Mouse (Mus musculus) heart, adult 2 months (tissue): ENCODE results near the gene Slain1. TPM values are rescaled to one million over a fixed set of nuclear protein-coding genes. Genes with fewer than 3 reads are reported as not detected.

Source experiments
- DNase-seq, 2 experiments: peaks; one replicate each; pipeline ENCODE4 v3.0.0; 2021
- H3K27ac ChIP-seq: fragments of 200-600 bp; 2 replicates; pipeline ENCODE4 v1.8.1; 2022
- H3K27me3 ChIP-seq: fragments of 200-500 bp; 2 replicates; pipeline ENCODE4 v1.6.1; 2012; ENCODE audit warnings: mild to moderate bottlenecking, low read length, inconsistent platforms, mixed read lengths; ENCODE audit not compliant: control insufficient read depth, insufficient read depth
- H3K36me3 ChIP-seq: fragments of 200-500 bp; 2 replicates; pipeline ENCODE4 v1.6.1; 2012; ENCODE audit warnings: low read length, inconsistent platforms; ENCODE audit not compliant: control insufficient read depth, insufficient read depth
- H3K4me1 ChIP-seq: fragments of 200-500 bp; 2 replicates; pipeline ENCODE4 v1.6.1; 2011; ENCODE audit warnings: low read length; ENCODE audit not compliant: control insufficient read depth, insufficient read depth
- H3K4me3 ChIP-seq: fragments of 200-600 bp; 2 replicates; pipeline ENCODE4 v1.8.1; 2022
- H3K79me2 ChIP-seq: fragments of 200-500 bp; replicated peaks from 2 replicates; pipeline ENCODE4 v1.6.1; 2012; ENCODE audit warnings: mild to moderate bottlenecking, inconsistent platforms, low read length, moderate library complexity, mixed read lengths; ENCODE audit not compliant: control insufficient read depth, insufficient read depth
- H3K9ac ChIP-seq: fragments of 200-500 bp; 2 replicates; pipeline ENCODE4 v1.6.1; 2012; ENCODE audit warnings: low read depth, mild to moderate bottlenecking, control low read depth, inconsistent platforms, low read length, mixed read lengths
- CTCF ChIP-seq: fragments of 200-600 bp; IDR thresholded peaks from 2 replicates; pipeline ENCODE4 v1.8.1; 2022; ENCODE audit warnings: antibody characterized with exemption, mild to moderate bottlenecking, moderate library complexity
- EP300 ChIP-seq: fragments of 200-500 bp; IDR thresholded peaks from 2 replicates; pipeline ENCODE4 v1.6.1; 2011; ENCODE audit warnings: low read depth, low read length, control low read depth; ENCODE audit not compliant: insufficient read depth
- POLR2A ChIP-seq: fragments of 200-500 bp; IDR thresholded peaks from 2 replicates; pipeline ENCODE4 v1.6.1; 2011; ENCODE audit warnings: mild to moderate bottlenecking, low read depth, low read length, control low read depth; ENCODE audit not compliant: insufficient read depth
- WGBS: fragments of 180-500 bp; shearing (Covaris S2); methylation state at CpG from one replicate; pipeline ENCODE4 v1.1.7; 2018; 5-methylcytosine and 5-hydroxymethylcytosine counted together
- intact Hi-C: fragments of 180-260 bp; cut with DNase I; formaldehyde crosslinking; loops from one replicate; pipeline ENCODE4 v1.15.1; 2025
- polyA plus RNA-seq: library from polyadenylated mRNA; depleted of rRNA; stranded (reverse); fragments of >200 nt; gene quantifications from 2 replicates; pipeline ENCODE4 v1.2.3, GENCODE M21; 2012
- total RNA-seq, 2 experiments: library from RNA; stranded (reverse); gene quantifications; 2 replicates each; pipeline ENCODE4 v1.2.3; 2021

Gene Slain1
- total and polyA plus RNA-seq, 3 experiments = 0.10 to 0.43 (median 0.41) TPM

DNA sequence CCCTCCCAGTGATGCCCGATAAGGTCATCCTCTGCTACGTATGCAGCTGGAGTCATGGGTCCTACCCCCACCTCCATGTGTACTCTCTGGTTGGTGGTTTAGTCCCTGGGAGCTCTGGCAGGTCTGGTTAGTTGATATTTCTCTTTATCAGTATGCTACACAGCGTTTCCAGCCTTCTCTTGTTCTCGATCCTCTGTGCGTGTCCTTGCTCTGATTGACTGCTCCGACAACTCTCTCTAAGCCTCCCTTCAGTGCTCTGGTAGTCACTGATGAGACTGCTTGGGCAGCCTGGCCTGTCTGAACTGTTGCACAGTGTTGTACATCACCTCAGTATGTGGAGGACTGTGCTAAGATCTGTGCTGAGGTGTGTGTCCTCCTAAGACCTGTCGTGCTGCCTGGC lies 70.1 kb downstream of the Slain1 start:
- no peak for DNase-seq
- Histone ChIP-seq H3K4me1 (peaks cover 6% of the 10 kb centered on the region; the same call in 1 of the 2 replicates), H3K4me3 (no peak overlapping the region), H3K27me3 (no peaks in the 10 kb centered on the region), H3K27ac (no peak overlapping the region), H3K9ac (no peak overlapping the region), H3K79me2 (no peaks in the 10 kb centered on the region), H3K36me3 (no peaks in the 10 kb centered on the region)
- WGBS = 89% methylated on average over 7 of the region's 7 CpGs
- intact Hi-C loops = loop anchor here (10.0 kb wide), 1 partner anchor 125 kb away; the partner anchor contains the start of gene Ednrb
- TF ChIP-seq POLR2A (no peak), EP300 (no peak), CTCF (no peak)

DNA sequence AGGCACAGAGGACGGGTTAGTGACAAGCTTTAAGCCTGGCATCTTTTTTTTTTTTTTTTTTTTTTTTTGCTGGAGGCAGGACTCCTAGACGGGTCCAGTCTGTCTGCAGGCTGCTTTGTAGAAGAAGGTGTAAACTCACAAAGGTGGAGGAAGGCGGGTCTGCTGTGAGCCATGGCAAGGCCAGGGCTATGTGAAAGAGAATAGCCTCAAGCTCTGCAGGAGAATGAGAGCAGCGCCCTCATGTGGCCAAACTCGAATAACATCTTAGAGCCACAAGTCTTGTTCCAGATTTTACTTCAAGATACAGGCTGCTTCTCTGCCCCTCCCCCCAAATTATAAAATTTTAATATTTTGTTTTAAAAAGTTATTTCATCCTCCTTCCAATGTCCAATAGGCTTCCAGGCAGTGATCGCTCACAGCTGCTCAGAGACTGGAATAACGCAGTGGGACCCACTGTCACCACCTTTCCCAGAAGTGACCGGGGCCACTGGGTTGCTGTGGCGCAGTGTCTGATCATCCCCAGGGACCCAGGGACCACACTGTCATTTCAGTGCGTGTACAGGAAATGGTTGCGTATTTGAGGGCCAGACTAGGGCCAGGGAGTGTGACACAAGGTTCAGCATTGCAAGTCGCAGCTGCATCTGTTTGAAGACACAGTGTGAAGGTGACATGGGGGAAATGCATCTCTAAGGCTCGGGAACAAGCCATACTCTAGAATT lies 70.8 kb downstream of the Slain1 start:
- peak; percentile 31 to 59 for DNase-seq
- H3K27me3 ChIP-seq = no peaks in the 10 kb centered on the region
- H3K4me3 ChIP-seq = no peak overlapping the region
- no peaks in the 10 kb centered on the region for H3K79me2 ChIP-seq
- TF ChIP-seq CTCF = peak; percentile 68
- no peak for TF ChIP-seq EP300
- no peak overlapping the region for H3K27ac ChIP-seq
- 52% methylated on average over 13 of the region's 13 CpGs for WGBS
- no peak overlapping the region for H3K9ac ChIP-seq
- H3K36me3 ChIP-seq = no peaks in the 10 kb centered on the region
- intact Hi-C loops = loop anchor here (10.0 kb wide), 1 partner anchor 124 kb away; the partner anchor contains the start of gene Ednrb
- peaks cover 6% of the 10 kb centered on the region; the same call in 1 of the 2 replicates for H3K4me1 ChIP-seq

DNA sequence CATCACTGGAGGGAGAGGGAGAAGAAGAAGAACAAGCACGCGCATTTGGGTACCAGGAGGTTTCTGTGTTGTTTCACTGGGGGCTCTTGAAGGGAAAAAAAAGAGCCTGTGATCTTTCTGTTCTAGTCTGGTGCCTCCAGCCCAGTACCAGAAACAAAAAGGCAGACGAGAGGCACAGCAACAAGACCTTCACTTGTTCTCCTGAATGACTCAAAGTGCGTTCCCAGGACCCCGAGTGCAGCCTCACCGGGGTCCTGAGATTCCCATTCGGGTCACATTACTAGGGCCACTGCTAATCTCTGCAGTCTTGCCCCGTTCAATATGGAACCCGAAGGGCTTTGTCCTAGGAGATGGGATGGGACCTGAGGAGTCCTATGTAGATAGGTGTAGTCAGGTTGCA lies 73.3 kb downstream of the Slain1 start:
- intact Hi-C loops = loop anchor here (10.0 kb wide), 1 partner anchor 121 kb away; the partner anchor contains the start of gene Ednrb
- WGBS = 87% methylated on average over 9 of the region's 9 CpGs
- no peak for TF ChIP-seq CTCF
- no peak for TF ChIP-seq EP300
- no peak for TF ChIP-seq POLR2A
- Histone ChIP-seq H3K4me3 (no peak overlapping the region), H3K79me2 (no peaks in the 10 kb centered on the region), H3K27me3 (no peaks in the 10 kb centered on the region), H3K9ac (no peak overlapping the region), H3K4me1 (peaks cover 6% of the 10 kb centered on the region; the same call in 1 of the 2 replicates), H3K27ac (no peak overlapping the region), H3K36me3 (no peaks in the 10 kb centered on the region)
- no peak for DNase-seq

DNA sequence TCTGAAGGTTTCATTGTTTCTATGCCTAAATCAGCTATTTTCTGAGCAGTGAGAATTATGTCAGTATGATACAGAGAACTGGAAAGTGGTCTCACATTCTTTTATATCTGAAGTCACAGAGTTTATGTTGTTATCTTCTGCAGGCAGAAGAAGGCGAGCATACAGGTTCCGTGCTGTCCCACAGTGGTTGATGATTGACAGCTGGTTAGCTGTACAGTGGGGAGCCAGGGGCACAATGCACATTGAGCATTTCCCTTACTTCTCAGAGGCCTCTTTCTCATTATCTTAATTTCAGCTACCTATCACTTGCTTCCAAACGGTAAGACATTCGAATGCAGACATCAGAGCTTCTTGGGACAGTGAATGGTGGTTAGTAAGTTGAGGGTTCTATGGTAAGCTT lies 73.8 kb downstream of the Slain1 start:
- no peak overlapping the region for H3K27ac ChIP-seq
- peaks cover 6% of the 10 kb centered on the region; the same call in 1 of the 2 replicates for H3K4me1 ChIP-seq
- no peaks in the 10 kb centered on the region for H3K79me2 ChIP-seq
- H3K36me3 ChIP-seq = no peaks in the 10 kb centered on the region
- no peak for DNase-seq
- H3K4me3 ChIP-seq = no peak overlapping the region
- intact Hi-C loops = loop anchor here (10.0 kb wide), 1 partner anchor 121 kb away; the partner anchor contains the start of gene Ednrb
- no peak for TF ChIP-seq POLR2A
- no peak for TF ChIP-seq EP300
- no peak for TF ChIP-seq CTCF
- 58% methylated on average over 4 of the region's 4 CpGs for WGBS
- no peaks in the 10 kb centered on the region for H3K27me3 ChIP-seq
- H3K9ac ChIP-seq = no peak overlapping the region

DNA sequence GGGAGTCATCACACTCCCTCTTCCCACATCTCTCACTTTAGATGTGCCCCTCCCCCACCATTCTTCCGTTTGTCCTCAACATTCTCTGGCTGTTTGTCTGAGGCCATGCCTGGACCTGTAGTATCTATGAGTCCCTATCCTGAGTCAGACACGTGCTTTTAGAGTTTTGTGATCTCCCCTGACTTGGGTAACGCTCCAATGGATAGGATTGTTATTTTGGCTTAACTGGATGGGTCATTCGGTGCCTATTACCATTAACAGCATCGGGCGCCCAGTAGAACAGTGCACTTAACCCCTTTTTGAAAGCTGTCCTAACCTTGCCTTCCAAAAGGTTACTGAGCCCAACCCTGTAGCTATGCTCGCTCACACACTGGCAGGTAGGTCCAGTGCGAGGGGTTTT lies 78.5 kb downstream of the Slain1 start:
- no peak overlapping the region for H3K4me3 ChIP-seq
- TF ChIP-seq EP300 (no peak), CTCF (no peak), POLR2A (no peak)
- WGBS = 81% methylated on average over 8 of the region's 8 CpGs
- no peak overlapping the region for H3K9ac ChIP-seq
- no peak for DNase-seq
- H3K27ac ChIP-seq = no peak overlapping the region
- H3K79me2 ChIP-seq = no peaks in the 10 kb centered on the region
- H3K36me3 ChIP-seq = no peaks in the 10 kb centered on the region
- intact Hi-C loops = loop anchor here (10.0 kb wide), 1 partner anchor 116 kb away; the partner anchor contains the start of gene Ednrb
- no peaks in the 10 kb centered on the region for H3K4me1 ChIP-seq
- H3K27me3 ChIP-seq = no peaks in the 10 kb centered on the region
